Mouse (Mus musculus): ENCODE measurements around the gene Mindy4. TPM values are rescaled to one million over a fixed set of nuclear protein-coding genes. Genes with fewer than 3 reads are reported as not detected.

Mindy4 gene
- total and polyA plus RNA-seq, 3 experiments = 0.23 to 1.6 TPM; not detected in 1

- Histone ChIP-seq H3K36me3 (ENCODE audit: control insufficient read depth in 1 of 2, insufficient read depth in 2 of 2, low read length in 2 of 2) (no peaks in the 10 kb centered on the region), H3K9ac (ENCODE audit: control insufficient read depth, low read depth, low read length, poor library complexity, severe bottlenecking) (no peak overlapping the region), H3K4me1 (ENCODE audit: control insufficient read depth in 1 of 2, insufficient read depth in 2 of 2, low read length in 2 of 2) (no peaks in the 10 kb centered on the region), H3K27me3 (ENCODE audit: control insufficient read depth in 1 of 2, insufficient read depth in 2 of 2, low read length in 2 of 2) (no peaks in the 10 kb centered on the region), H3K4me3 (ENCODE audit: control insufficient read depth in 1 of 2, insufficient read depth in 1 of 2, low read depth in 2 of 2, low read length in 2 of 2) (no peak overlapping the region), H3K27ac (ENCODE audit: control insufficient read depth, low read depth, low read length) (no peak overlapping the region), H3K9me3 (replicated peaks; ENCODE audit: insufficient read depth, low read length) (no peaks in the 10 kb centered on the region), H3K79me2 (ENCODE audit: control insufficient read depth, insufficient read depth, low read length, poor library complexity) (no peaks in the 10 kb centered on the region)
- no peak for TF ChIP-seq USF1 (IDR thresholded peaks at IDR 0.05; ENCODE audit: low read depth, low read length)
- TF ChIP-seq ETS1 (IDR thresholded peaks at IDR 0.05; ENCODE audit: low read depth, low read length) = no peak
- no peak for TF ChIP-seq GABPA (IDR thresholded peaks at IDR 0.05; ENCODE audit: low read depth, low read length)
- no peak for TF ChIP-seq ZC3H11A (IDR thresholded peaks at IDR 0.05; ENCODE audit: low read depth, low read length)
- no peak for TF ChIP-seq MEF2A (IDR thresholded peaks at IDR 0.05; ENCODE audit: extremely low read depth, insufficient replicate concordance, low read depth, low read length, poor library complexity, severe bottlenecking)
- TF ChIP-seq TBP (IDR thresholded peaks at IDR 0.05; ENCODE audit: low read depth, low read length) = no peak
- no peak for DNase-seq (ENCODE audit: low read depth, low spot score)
Observed at GRCm38 (mm10) chr6:55282348-55282747, 79.2 kb downstream of the Mindy4 start.

GRCm38 (mm10) chr6:55285218-55285617 lies 82.0 kb downstream of the Mindy4 start:
- no peak overlapping the region for H3K27ac ChIP-seq (ENCODE audit: control insufficient read depth, low read depth, low read length)
- no peak for DNase-seq (ENCODE audit: low read depth, low spot score)
- TF ChIP-seq BHLHE40 (IDR thresholded peaks at IDR 0.05; ENCODE audit: borderline replicate concordance, low read depth, low read length) (no peak), SMC3 (IDR thresholded peaks at IDR 0.05; ENCODE audit: low read depth, low read length) (no peak), MXI1 (IDR thresholded peaks at IDR 0.05; ENCODE audit: low read depth, low read length) (no peak), KAT2A (conservative IDR thresholded peaks at IDR 0.05; ENCODE audit: low read depth, low read length) (no peak), JUND (IDR thresholded peaks at IDR 0.05; ENCODE audit: low read depth, low read length) (no peak), CTCF (IDR thresholded peaks at IDR 0.05 in 2 of 3, conservative IDR thresholded peaks at IDR 0.05 in 1 of 3; ENCODE audit: control insufficient read depth in 1 of 3, insufficient read depth in 1 of 3, low read depth in 2 of 3, low read length in 3 of 3, poor library complexity in 1 of 3, severe bottlenecking in 1 of 3) (no peak), CHD2 (IDR thresholded peaks at IDR 0.05; ENCODE audit: low read length) (no peak), MYB (IDR thresholded peaks at IDR 0.05; ENCODE audit: low read depth, low read length) (no peak), HCFC1 (IDR thresholded peaks at IDR 0.05; ENCODE audit: low read depth, low read length) (no peak), MAX (IDR thresholded peaks at IDR 0.05; ENCODE audit: low read length) (no peak), TCF12 (IDR thresholded peaks at IDR 0.05; ENCODE audit: low read depth, low read length) (no peak), SIN3A (IDR thresholded peaks at IDR 0.05; ENCODE audit: low read length) (no peak), ZC3H11A (IDR thresholded peaks at IDR 0.05; ENCODE audit: low read depth, low read length) (no peak), E2F4 (IDR thresholded peaks at IDR 0.05; ENCODE audit: borderline replicate concordance, low read depth, low read length) (no peak), UBTF (IDR thresholded peaks at IDR 0.05; ENCODE audit: borderline replicate concordance, insufficient read depth, low read depth, low read length) (no peak), POLR2AphosphoS2 (IDR thresholded peaks at IDR 0.05; ENCODE audit: low read length) (no peak), POLR2A (IDR thresholded peaks at IDR 0.05; ENCODE audit: control insufficient read depth in 1 of 2, insufficient read depth in 1 of 2, low read depth in 1 of 2, low read length in 2 of 2, poor library complexity in 1 of 2) (no peak), USF1 (IDR thresholded peaks at IDR 0.05; ENCODE audit: low read depth, low read length) (no peak), GATA1 (IDR thresholded peaks at IDR 0.05; ENCODE audit: low read depth, low read length) (no peak)
- H3K9me3 ChIP-seq (replicated peaks; ENCODE audit: insufficient read depth, low read length) = no peaks in the 10 kb centered on the region
- H3K36me3 ChIP-seq (ENCODE audit: control insufficient read depth in 1 of 2, insufficient read depth in 2 of 2, low read length in 2 of 2) = no peaks in the 10 kb centered on the region
- no peaks in the 10 kb centered on the region for H3K4me1 ChIP-seq (ENCODE audit: control insufficient read depth in 1 of 2, insufficient read depth in 2 of 2, low read length in 2 of 2)
- no peak overlapping the region for H3K4me3 ChIP-seq (ENCODE audit: control insufficient read depth in 1 of 2, insufficient read depth in 1 of 2, low read depth in 2 of 2, low read length in 2 of 2)
- no peaks in the 10 kb centered on the region for H3K27me3 ChIP-seq (ENCODE audit: control insufficient read depth in 1 of 2, insufficient read depth in 2 of 2, low read length in 2 of 2)
- H3K9ac ChIP-seq (ENCODE audit: control insufficient read depth, low read depth, low read length, poor library complexity, severe bottlenecking) = no peak overlapping the region
- H3K79me2 ChIP-seq (ENCODE audit: control insufficient read depth, insufficient read depth, low read length, poor library complexity) = no peaks in the 10 kb centered on the region

Data from MEL (cell line).